Mouse (Mus musculus): Measurements from ENCODE around the gene Rasal3. TPM values are rescaled to one million over a fixed set of nuclear protein-coding genes. Genes with fewer than 3 reads are reported as not detected.

Gene Rasal3
- total RNA-seq, 2 experiments from 2014 or later, result 0.52 to 0.67 TPM

GRCm38 (mm10) chr17:32353696-32354095, 49.7 kb downstream of the Rasal3 start:
- peak; percentile 74 for DNase-seq

- no peak for DNase-seq
Observed at GRCm38 (mm10) chr17:32351726-32352125, 51.7 kb downstream of the Rasal3 start.

- no peak for DNase-seq
Observed at GRCm38 (mm10) chr17:32351269-32351668, 52.1 kb downstream of the Rasal3 start.

- peak; percentile 97 for DNase-seq
Observed at GRCm38 (mm10) chr17:32350382-32350983, 52.9 kb downstream of the Rasal3 start, which contains the start of gene Akap8l. TSS of gene Akap8l (minus strand) at chr17:32350607.

- DNase-seq, result no peak
Observed at GRCm38 (mm10) chr17:32349851-32350381, 53.5 kb downstream of the Rasal3 start.

- peak; percentile 34 for DNase-seq
Observed at GRCm38 (mm10) chr17:32349037-32349732, 54.2 kb downstream of the Rasal3 start.

GRCm38 (mm10) chr17:32348406-32348805, 55.0 kb downstream of the Rasal3 start:
- DNase-seq, result no peak

GRCm38 (mm10) chr17:32341102-32341501, 62.3 kb downstream of the Rasal3 start:
- no peak for DNase-seq

Small RNA genes within 50 kb of the gene (microRNA-seq; reads per million reads assigned to microRNA genes)
- gene Gm22201, result 0 reads per million in 2 experiments

Other genes starting within 250 kb of the Rasal3 start
- gene Notch3, start 236.7 kb downstream of the Rasal3 start, total RNA-seq (2021), result 10 to 100 TPM; 51.5 to 52.3 TPM
- under 1 TPM; 0.38 TPM for gene Ephx3, start 214.0 kb downstream of the Rasal3 start, total RNA-seq (2021)
- gene Brd4, start 118.9 kb downstream of the Rasal3 start, total RNA-seq (2021), result 10 to 100 TPM; 80.4 to 81.7 TPM
- gene Akap8, start 82.3 kb downstream of the Rasal3 start, total RNA-seq (2021), result 10 to 100 TPM; 68.8 to 78.1 TPM
- 10 to 100 TPM; 57.4 to 57.8 TPM for gene Akap8l, start 53.0 kb downstream of the Rasal3 start, total RNA-seq (2021)
- gene Wiz, start 14.1 kb downstream of the Rasal3 start, total RNA-seq (2021), result 10 to 100 TPM; 33.7 to 34.6 TPM
- gene Pglyrp2, start 20.6 kb upstream of the Rasal3 start, total RNA-seq (2021), result not detected
- under 1 TPM; 0.17 to 0.43 TPM for gene Cyp4f39, start 49.1 kb upstream of the Rasal3 start, total RNA-seq (2021)
- gene Cyp4f17, start 102.5 kb upstream of the Rasal3 start, total RNA-seq (2021), result 1 to 10 TPM; 8.0 to 9.1 TPM
- gene Cyp4f16, start 133.0 kb upstream of the Rasal3 start, total RNA-seq (2021), result 10 to 100 TPM; 11.9 to 15.3 TPM
- not detected for gene Cyp4f37, start 217.7 kb upstream of the Rasal3 start, total RNA-seq (2021)